Mouse (Mus musculus): Measurements from ENCODE around the gene Serpinb3d. TPM values are rescaled to one million over a fixed set of nuclear protein-coding genes. Genes with fewer than 3 reads are reported as not detected.

Gene Serpinb3d
- polyA plus RNA-seq (2012; rRNA removed) = not detected in 2 replicates

GRCm38 (mm10) chr1:107083406-107083805 is at the start of gene Serpinb3d:
TSS of gene Serpinb3d (minus strand) at chr1:107083506.

GRCm38 (mm10) chr1:107052203-107052602 is 31.1 kb downstream of the Serpinb3d start, which contains the start of gene Serpinb3a:
TSS of gene Serpinb3a (minus strand) at chr1:107052303.

Other genes starting within 250 kb of the Serpinb3d start
- 2.2 and 2.9 TPM in 2 replicates for gene Serpinb5, start 222.3 kb downstream of the Serpinb3d start, polyA plus RNA-seq (2012; rRNA removed)
- gene Serpinb12, start 149.1 kb downstream of the Serpinb3d start, polyA plus RNA-seq (2012; rRNA removed) = 8.0 and 8.5 TPM in 2 replicates
- 2.9 and 3.1 TPM in 2 replicates for gene Serpinb13, start 102.5 kb downstream of the Serpinb3d start, polyA plus RNA-seq (2012; rRNA removed)
- 0.99 and 1.00 TPM in 2 replicates for gene Serpinb3a, start 31.2 kb downstream of the Serpinb3d start, polyA plus RNA-seq (2012; rRNA removed)
- 0.26 and 0.29 TPM in 2 replicates for gene Serpinb3b, start 194.9 kb upstream of the Serpinb3d start, polyA plus RNA-seq (2012; rRNA removed)
- 0.11 and 0.30 TPM in 2 replicates for gene Serpinb3c, start 194.9 kb upstream of the Serpinb3d start, polyA plus RNA-seq (2012; rRNA removed)

All from stomach, adult 2 months (tissue).